Mouse (Mus musculus) mouse trophoblast stem cell (cell line): ENCODE data around the gene Gm20696.

Experiments used
- in situ Hi-C, 2 experiments: fragments of 300-500 bp; cut with MseI, MboI; formaldehyde crosslinking; loops; 2 replicates in 1 of 2; 3 replicates in 1 of 2; pipeline ENCODE4 v1.15.1; 2025

The Gm20696 gene

DNA sequence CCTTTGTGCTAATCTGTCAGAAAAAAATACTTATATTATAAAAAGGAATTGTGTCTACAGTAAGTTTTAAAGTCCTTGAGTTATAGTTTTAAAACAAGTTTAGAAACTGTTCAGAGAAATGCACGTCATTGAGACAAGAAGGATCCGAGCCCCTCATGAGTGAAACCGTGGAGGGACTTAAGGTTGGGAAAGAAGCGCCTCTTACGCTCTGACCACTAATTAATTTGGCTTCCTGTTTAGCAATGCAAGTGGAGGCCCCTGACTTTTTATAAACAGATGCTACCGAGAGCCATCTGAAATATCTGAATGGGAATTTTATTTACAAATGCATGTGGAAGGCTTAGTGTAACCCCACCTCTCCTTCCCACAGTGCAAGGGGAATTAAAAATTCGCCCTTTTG lies 41.3 kb downstream of the Gm20696 start:
- in situ Hi-C loops: no loop called here

DNA sequence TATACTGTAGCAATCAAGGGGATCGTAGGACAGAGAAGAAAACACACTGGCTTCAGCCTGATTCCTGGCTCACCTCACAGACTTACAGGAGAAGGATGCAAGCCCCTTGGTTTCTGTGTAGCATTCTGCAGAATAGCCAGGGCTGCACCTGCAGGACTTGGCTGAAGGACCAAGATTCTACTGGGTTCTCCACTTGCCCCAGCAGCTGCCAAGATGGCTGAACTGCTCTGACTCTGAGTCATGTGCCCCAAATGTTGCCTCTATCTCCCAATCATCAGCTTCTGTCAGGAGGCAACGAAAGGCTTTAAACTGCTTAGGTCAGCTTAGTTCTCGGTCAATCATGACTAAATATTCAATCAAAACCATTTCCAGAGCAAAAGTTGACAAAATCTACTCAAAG lies 42.1 kb downstream of the Gm20696 start:
- in situ Hi-C loops: no loop called here

DNA sequence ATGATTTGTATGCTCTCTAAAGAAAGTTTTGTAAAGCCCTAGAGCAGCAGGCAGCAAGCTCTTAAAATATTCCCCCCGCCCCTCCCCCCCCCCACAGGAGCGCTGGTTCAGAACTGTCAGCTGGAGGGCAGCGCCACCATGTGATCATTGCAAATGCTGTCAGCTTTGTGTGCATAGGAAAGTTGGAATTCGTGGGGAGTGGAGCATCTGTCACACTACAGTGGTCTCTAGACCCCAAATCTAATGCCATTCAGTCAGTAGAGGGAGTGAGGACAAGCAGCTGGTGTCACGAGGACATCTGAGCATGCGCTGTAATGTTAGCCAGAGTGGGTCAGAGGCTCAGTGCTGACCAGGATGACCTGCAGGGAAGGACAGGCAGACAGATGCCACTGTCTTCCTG lies 43.0 kb downstream of the Gm20696 start:
- in situ Hi-C loops: no loop called here

DNA sequence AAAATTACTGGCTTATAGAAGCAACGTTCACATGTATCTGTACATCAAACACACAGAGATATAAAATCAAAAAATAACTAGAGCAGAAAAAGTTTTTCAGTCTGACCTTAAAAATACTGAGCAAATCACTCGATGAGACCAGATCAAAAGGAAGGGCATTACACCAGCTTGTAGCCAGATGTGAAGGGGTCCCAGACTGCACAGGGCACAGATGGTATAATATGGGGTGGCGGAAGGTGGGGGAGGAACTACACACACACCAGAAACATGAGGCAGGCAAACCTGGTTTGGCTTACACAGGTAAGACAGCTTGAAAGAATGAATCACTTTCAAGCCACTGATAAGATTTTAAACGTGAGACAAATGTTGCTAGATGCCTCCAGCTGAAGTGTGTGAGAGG lies 45.4 kb downstream of the Gm20696 start:
- in situ Hi-C loops: no loop called here

DNA sequence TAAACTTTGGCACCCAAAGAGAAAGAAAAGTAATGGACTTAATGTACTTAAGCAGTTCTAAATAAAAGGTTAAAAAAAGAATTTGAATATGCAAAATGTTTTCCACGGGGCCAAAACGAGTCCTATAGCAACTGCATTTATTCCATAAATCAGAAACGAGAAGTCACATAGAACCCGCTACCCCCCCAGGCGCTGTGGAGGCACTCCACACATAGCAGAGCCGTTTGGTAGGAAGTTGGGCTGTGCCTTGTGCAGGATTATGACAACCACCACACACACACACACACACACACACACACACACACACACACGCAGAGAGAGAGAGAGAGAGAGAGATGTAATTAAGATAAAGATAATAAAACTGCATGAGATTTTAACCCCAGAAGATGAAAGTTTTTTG lies 46.1 kb downstream of the Gm20696 start:
- in situ Hi-C loops: no loop called here

DNA sequence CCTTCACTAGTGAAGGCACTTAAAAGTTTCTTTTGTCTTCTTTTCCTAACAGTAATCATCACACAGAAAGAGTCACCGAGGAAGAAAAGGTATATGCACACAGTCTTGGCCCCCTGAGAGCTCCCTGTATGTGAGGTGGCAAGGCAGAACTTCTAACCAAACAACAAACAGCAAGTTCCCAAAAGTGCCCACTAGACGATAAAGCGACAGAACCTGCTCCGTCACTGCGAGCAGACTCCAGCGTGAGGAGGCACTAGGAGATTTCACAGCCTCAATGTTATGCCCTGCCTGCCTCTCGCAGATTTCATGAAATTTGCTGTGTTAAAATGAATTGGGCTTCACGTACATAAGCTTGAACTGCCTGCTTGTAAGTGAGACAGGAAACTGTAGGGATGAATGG lies 46.6 kb downstream of the Gm20696 start:
- in situ Hi-C loops: no loop called here

DNA sequence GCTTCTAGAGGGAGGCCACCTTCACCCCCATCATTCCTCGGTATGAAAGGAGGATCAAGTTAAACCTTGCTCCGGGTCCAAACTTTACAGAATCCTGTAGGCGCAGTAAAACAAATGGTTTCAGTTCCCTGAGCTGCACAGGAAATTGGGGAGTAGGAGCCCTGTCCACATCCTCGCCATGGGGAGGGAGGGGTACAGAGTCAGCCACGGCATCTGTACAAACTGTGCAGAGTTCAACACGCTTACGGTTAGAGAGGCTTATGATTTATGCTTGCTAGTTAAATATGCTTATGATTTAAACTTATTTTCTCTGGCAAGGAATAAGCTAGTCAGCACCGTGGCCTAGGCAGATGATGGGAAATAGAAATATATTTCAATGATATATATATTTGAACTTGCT lies 47.1 kb downstream of the Gm20696 start:
- in situ Hi-C loops: no loop called here

DNA sequence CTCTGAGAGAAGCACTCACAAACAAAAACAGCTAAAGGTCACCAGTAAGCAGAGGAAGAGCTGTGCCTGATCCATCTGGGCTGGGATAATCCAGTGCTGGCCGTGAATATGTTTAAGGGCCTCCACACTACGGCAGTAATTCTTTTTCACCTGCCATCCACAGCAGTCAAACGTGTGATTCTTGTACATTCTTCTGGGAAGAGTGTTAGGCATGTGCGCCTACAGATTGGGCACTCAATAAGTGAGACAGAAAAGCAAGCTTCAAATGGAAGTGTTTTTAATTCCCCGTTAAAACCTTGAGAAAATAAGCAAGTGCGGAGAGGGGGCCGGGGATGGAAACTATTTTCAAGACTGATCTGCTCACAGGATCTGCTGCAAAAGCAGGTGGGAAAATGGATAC lies 48.7 kb downstream of the Gm20696 start:
- in situ Hi-C loops: no loop called here

DNA sequence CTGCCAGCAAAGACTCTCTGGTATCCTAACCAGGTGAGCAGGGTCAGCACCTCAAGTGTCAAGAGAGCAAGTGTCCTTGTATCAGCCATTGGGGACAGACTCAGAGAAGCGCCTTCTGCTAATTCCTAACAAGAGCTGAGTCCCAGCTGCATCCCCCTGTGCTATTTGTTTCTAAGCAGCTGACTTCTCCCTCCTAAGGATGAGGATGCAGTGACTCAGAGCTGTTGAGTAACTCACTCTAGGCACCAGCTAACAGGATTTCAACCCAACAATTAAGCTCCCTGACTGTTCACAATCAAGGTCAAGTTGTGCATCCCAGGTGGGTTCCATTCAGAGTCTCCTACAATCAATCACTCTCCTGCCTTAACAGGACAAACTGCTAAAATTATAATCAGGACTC lies 49.2 kb downstream of the Gm20696 start:
- in situ Hi-C loops: no loop called here

DNA sequence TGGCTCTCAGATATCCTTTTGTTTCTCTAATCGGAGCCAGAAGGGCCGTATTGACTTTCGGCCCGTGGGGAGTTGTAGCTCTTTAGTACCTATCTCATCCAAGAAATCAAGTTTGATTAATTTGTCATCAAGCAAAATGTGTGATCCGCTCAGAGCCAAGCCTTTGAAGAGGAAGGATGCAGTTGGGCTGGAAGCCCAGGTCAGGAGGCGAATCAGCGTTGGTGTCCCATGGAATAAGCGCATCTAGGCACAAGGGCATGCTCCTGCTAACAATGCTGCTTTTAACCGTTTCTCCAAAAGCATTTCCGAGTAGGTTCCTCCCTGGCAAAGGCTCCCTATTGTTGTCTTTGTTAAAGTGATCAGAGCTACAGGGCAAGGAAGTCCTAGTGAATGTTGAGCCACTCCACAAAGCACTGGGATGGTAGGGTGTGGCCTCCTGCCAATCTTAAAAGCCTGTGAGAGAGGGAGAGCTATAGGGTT lies 51.3 kb downstream of the Gm20696 start:
- in situ Hi-C loops: no loop called here

DNA sequence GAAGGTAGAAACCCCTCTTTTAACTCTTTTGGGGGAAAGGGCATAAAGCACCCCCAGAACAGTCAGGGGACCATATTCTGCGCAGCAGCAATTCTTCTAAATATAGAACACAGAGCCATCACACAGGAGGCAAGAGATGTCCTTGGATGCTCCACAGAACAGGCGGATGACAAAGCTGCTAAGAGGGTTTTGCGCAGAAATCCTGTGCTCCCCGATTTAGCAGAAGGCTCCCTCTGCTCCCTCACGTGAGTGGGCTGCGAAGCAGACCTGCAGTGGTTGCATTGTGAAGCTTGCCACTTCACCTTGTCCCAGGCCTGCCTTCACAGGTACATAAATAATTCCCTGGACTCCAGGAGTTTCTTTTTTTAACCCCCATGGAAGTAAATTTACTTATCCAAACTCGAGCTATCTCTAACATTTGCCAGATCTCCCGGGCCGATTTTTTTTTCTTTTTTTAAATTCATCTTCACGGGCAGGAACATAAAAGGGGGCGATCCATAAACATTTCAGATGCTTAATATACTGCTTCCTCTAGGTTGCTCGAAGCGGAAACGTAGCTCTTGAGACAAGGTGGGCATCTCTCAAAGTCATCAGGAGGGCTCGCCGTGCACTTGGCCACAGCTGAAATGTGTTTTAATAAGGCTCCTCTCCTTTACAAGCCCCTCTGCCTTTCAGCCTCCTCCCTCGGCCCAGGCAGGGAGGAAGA lies 51.9 kb downstream of the Gm20696 start:
- in situ Hi-C loops: no loop called here

DNA sequence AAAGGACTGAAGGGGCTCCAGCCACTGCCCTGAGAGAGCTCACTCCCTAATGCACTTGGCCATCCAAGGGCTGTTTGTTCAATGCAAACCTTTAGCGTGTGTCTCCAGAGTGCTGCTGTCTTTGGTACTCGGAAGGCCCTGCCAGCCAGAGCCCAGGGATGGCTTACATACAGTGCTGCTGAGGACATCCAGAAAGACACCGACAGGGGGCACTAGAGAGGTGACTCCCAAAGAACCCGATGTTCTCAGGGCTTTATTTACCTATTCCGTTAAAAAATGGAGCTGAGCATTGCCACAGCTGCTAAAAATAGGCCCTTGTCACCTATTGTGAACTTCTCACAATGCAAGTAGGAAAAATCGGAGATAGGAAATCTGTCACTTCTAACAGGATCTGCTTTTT lies 54.7 kb downstream of the Gm20696 start:
- in situ Hi-C loops: no loop called here

DNA sequence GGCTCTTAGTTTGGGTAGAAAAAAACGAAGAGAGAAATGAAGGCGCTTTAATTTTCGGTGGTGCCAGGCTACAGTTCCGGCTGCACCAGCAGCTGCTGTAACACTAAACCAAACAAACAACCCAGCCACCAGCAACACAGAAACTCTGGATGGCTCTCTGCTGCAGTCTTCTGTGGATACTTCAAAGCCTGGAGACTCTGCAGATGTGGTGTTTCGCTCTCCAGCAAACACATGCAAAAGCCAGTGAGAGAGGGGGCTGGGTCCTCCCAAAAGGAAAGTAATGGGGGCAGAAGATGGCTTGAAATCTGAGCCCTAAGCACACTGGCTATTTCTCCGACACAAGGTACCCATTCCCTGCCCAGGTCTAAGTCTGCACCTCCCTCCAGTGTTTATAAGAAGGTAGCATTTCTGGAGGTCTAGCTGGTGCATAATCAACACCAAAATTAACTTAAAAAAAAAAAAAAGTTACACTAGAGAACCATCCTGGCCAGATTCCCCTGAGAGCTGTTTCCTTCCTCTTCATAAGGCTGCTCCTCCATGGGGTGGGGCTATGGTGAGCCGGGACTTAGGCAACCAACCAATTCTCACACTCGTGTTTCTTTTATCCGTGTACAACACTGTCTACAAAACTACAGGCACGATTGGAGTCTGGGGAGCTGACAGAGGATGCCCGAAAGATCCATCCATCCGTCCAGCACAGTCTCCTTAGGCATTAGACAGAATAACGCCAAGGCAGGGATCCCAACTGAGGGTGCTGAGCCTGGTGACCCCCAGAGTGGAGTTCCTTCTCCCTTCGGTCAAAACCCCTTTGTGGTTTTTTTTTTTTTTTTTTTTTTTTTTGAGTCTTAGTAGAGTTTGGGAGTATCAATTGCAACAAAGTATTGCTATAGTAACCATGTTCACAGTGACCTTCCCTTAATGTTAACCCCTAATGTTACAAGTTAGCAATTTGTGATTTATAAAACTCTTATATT lies 55.9 kb downstream of the Gm20696 start:
- in situ Hi-C loops: no loop called here

DNA sequence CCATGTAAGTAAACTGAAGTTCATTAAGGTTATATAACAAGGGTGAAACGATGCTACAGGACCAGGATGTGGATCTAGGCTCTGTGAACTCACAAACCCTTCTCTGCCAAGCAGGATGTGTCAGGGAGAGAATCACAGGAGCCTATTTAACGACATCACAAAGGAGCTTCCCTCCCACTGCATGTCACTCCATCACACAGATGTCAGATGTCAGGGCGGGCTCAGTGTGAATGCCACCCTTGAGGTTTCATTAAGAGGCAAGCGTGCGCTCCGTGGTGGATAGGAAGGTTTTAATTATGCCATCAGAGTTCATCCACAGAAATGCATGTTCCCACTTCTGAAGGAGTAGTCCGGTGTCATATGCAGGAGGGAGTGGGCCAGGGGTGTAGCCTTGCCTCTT lies 60.5 kb downstream of the Gm20696 start:
- in situ Hi-C loops: no loop called here

DNA sequence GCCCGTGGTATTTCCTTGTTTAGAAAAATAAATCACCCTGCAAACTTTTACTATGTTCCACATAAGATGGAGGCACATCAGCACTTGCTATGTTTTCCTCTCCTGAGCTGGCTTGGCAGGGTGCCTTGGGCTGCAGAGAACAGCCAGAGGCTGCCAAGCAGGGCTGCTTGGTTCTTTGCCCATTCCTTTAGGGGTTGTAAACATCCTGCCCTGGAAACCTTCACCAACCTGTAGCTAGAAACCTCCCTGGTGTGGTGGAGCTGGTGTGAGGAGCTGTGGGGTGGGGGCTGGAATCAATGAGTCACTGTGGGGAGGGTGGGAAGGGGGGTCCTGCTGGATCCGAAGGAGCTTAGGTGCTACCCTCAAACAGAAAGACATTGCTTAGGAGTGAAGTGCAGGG lies 61.8 kb downstream of the Gm20696 start:
- in situ Hi-C loops: no loop called here

DNA sequence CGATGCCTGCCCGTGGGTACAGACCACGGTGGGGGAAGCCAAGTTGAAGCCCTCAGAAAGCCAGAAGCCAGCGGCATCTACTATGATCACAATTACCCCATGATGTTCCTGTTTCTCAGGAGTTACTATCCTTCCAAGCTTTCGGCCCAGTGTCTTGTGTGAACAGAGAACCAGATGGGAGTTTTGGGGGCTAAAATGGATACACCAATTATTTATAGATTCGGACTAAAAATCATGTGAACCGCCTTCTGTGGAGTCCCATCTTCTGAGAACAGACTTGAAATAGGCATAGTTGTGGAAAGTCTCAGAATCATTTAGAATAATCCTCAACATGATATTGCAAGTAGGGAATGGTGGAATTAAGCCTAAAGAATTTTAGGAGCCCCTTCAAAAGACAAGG lies 64.2 kb downstream of the Gm20696 start:
- in situ Hi-C loops: no loop called here

DNA sequence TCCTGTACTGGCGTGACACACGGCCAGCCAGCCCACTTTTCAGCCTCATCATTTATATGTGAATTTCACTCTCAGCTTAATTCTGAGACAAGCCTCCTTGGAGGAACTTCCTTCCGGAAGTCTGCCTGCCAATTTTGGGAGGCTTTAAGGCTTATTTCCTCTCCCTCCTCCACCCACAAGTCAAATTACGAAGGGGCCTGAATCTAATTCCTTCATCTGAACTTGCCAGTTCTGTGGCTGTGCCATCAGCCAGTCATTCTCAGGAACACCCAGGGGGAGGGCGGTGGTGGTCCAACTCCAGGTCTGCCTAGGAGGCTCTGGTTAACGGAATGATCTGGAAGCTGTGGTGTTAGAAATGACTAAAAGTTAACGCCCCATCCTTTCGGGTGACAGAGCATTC lies 65.7 kb downstream of the Gm20696 start:
- in situ Hi-C loops: no loop called here

DNA sequence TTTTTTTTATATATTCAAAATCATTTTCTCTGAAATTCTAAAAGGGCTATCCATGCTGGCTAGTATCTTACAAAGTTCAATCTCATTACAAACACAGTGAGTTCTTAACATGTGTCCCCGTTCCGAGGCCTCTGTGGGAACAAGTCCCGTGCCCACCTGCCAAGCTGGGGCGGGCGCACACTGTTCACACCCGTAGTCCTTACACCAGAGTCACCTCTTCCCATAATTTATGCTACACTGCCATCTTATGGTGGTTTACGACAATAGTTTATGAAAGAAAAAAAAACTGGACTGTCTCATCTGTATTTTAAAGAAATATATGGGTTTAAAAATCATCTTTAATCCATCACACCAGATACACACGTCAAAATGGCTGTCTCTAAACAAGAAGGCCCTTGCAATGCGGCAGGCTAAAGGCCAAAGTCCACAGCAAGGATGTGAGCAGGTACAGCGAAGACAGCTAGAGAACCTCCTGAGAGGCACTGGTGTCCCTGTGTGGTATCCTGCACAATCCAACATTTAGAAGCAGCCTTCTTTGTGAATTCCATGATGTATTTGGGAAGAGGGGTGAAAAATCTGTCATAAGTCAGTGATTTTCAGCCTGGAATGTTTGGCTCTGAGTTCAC lies 66.3 kb downstream of the Gm20696 start:
- in situ Hi-C loops: no loop called here

DNA sequence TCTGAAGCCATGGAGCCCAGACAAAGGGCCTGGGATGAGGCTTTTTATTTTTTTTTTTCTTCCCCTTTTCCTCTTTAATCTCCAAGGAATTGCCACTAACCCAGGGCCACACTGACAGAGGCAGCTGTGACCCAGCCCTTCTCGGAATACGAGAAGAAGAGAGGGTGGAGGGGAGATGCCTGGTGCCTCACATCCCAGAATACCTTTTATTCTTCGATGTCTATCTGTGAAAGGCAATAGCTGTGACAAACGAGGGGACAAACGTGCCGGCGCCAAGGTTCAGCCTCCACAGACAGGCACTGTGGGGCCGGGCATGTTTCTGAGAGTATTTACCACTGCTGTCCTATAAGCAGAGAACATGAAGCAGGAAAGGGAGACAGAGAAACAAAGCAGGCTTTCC lies 66.9 kb downstream of the Gm20696 start:
- in situ Hi-C loops: no loop called here

DNA sequence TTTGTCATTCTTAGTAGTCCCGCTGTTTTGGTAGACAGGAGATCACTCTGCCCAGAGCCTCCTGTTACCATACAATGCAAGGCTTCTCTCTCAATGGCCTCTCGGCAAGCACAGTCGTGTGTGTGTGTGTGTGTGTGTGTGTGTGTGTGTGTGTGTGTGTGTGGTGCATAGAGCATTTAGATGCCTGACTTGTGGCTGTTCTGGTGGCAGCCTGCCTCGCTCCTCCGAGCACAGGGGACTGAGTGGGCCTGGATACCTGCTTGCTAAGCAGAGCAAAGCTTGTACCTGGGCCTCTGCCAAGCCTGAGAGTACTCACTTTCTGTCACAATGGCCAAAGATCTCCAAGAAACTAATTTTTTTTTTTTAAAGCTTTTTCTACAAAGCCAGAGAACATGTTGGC lies 67.4 kb downstream of the Gm20696 start:
- in situ Hi-C loops: no loop called here

DNA sequence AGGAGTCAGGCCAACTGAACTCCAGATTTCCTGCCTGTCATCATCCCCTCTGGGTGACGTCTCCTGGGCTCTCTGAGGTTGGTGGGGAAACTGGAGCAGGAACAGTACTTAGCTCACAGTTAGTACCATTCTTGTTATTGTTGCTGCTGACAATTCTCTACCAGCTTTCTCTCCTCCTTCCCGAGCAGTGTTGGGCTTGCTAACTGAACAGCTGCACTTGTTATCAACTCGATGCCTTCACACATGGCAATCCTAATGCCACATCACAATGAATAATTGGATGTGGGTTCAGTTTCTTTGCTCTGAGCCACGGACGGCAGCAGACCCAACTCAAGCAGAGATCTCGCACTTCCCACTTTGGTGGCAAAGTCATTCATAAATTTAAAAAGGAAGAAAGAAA lies 89.6 kb downstream of the Gm20696 start:
- in situ Hi-C loops: no loop called here

DNA sequence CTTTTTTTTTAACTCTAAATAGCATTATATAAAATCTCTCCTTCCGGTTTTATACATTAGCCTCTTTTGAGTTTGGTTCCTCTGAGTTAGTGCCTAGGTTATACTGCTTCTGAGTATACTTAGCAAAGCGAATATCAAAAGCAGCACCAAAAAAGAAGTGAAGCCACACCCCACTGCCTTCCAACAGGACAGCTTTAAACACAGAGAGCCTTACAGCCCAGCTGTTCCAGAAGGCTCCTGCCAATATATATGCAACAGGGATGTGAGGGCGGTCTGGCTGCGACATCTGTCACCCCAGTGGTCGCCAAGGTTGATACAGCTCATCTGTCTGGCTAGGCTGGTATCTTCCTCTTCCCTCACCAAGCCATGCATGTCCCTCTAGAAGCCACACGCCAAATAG lies 91.0 kb downstream of the Gm20696 start:
- in situ Hi-C loops: no loop called here

DNA sequence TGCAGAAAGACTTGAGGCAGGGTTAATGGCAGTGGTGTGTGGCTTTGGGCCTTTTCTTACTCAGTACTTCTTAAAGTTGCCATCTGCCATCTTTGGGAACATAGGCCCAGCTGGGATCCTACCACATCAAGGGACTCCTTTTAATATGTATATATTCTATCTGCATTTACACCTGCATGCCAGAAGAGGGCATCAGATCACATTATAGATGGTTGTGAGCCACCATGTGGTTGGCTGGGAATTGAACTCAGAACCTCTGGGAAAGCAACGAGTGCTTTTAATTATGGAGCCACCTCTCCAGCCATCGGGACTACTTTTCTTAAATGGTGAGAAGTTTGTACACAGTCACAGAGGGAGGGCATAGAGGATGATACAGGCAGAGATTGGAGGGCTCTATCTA lies 93.3 kb downstream of the Gm20696 start:
- in situ Hi-C loops: no loop called here
